Mouse (Mus musculus) CH12.LX (cell line): ENCODE measurements around the gene Olfr49.

Experiments
- CTCF ChIP-seq, 2 experiments: IDR thresholded peaks in 1 of 2; conservative IDR thresholded peaks in 1 of 2; 2 replicates each; pipeline ENCODE4 v1.5.1; 2011 to 2012; ENCODE audit warnings: low read depth in 2 of 2, low read length in 2 of 2, improper control_type of control experiment in 1 of 2, inconsistent platforms in 1 of 2, mild to moderate bottlenecking in 1 of 2, moderate library complexity in 1 of 2
- E2F4 ChIP-seq: IDR thresholded peaks from 2 replicates; pipeline ENCODE4 v1.6.1; 2011; ENCODE audit warnings: low read depth, low read length, improper control_type of control experiment; ENCODE audit not compliant: insufficient replicate concordance
- EP300 ChIP-seq: IDR thresholded peaks from 2 replicates; pipeline ENCODE4 v1.6.1; 2011; ENCODE audit warnings: low read length, improper control_type of control experiment
- ETS1 ChIP-seq: conservative IDR thresholded peaks from 2 replicates; pipeline ENCODE4 v1.6.1; 2012; ENCODE audit warnings: low read depth, mild to moderate bottlenecking, inconsistent platforms, low read length, improper control_type of control experiment, moderate library complexity
- JUND ChIP-seq: conservative IDR thresholded peaks from 2 replicates; pipeline ENCODE4 v1.6.1; 2011; ENCODE audit warnings: low read depth, low read length, improper control_type of control experiment
- NELFE ChIP-seq: IDR thresholded peaks from 2 replicates; pipeline ENCODE4 v1.6.1; 2011; ENCODE audit warnings: low read depth, low read length, improper control_type of control experiment
- POLR2A ChIP-seq: IDR thresholded peaks from 2 replicates; pipeline ENCODE4 v1.6.1; 2011; ENCODE audit warnings: low read depth, mild to moderate bottlenecking, improper control_type of control experiment, low read length
- TCF12 ChIP-seq: IDR thresholded peaks from 2 replicates; pipeline ENCODE4 v1.6.1; 2014; ENCODE audit warnings: low read depth, mild to moderate bottlenecking, inconsistent platforms, low read length, improper control_type of control experiment
- ZC3H11A ChIP-seq: IDR thresholded peaks from 2 replicates; pipeline ENCODE4 v1.6.1; 2012; ENCODE audit warnings: low read depth, mild to moderate bottlenecking, inconsistent platforms, low read length, improper control_type of control experiment
- ZNF384 ChIP-seq: IDR thresholded peaks from 2 replicates; pipeline ENCODE4 v1.6.1; 2012; ENCODE audit warnings: low read depth, low read length, improper control_type of control experiment, inconsistent platforms

DNA sequence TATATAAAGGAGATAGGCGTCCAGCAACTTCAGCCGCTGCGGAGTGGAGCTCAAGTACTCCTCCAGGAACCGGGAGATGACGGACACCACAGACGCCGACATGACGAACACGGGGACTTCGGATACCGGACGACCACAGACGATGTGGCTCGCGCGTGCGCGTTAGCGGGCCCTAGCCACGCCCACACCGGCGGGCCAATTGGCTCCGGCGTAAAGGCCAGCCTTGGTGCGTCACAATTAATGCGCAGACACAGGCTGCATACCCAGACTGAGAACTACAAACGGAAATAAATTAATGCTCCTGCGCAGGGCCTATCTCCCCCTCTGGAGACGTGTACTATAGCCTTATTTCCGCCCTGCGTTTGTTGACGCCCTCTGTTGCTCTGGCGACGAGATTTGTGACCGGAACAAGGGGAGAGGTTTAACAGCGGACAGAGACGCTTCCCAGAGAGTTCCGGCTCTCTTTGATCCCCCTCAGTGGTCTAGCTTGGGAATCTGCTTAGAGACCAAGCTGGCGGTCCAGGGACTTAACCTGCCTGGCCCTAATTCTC, 30.9 kb downstream of the Olfr49 start, which contains the start of the genes Dad1 and Abhd4:
- TF ChIP-seq CTCF (conservative IDR thresholded peaks at IDR 0.05 in 1 of 2, IDR thresholded peaks at IDR 0.05 in 1 of 2; ENCODE audit: low read depth in 2 of 2, low read length in 2 of 2) = no peak
- no peak for TF ChIP-seq EP300
- peak; percentile 76 for TF ChIP-seq TCF12
- peak; percentile 96 for TF ChIP-seq POLR2A
- no peak for TF ChIP-seq ZC3H11A
- TF ChIP-seq JUND = no peak
- peak; percentile 82 for TF ChIP-seq NELFE
- no peak for TF ChIP-seq ZNF384
- no peak for TF ChIP-seq E2F4
- TF ChIP-seq ETS1 = no peak
